Mouse (Mus musculus) kidney, postnatal 14 days (tissue): ENCODE data around the gene Mrgprb3.

ENCODE experiments used
- DNase-seq: peaks from one replicate; pipeline ENCODE4 v3.0.0; 2022; ENCODE audit warnings: mixed read lengths

Gene Mrgprb3

GRCm38 (mm10) chr7:48643711-48644110 lies at the start of gene Mrgprb3:
Gene Mrgprb3 (minus strand): TSS chr7:48643811.
- DNase-seq: no peak
